Mouse (Mus musculus): Measurements from ENCODE around the gene Trpv2.

DNA sequence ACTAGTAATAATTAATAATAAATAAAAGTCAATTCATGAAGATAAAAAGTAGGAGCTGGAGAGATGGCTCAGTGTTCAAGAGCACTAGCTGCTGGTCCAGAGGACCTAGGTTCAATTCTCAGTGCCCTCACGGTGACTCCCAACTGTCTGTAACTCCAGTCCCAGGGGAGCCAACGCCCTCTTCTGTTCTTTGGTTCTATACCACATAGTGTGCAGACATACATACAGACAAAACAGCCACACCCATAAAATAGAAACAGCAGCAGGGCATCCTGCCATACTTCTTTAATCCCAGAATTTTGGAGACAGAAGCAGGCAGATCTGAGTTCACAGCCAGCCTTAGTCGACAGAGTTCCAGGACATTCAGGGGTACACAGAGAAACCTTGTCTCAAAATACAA is 30.3 kb upstream of the Trpv2 start:
- TF ChIP-seq CTCF (IDR thresholded peaks at IDR 0.05 in 2 of 3, conservative IDR thresholded peaks at IDR 0.05 in 1 of 3; ENCODE audit: control insufficient read depth in 1 of 3, insufficient read depth in 1 of 3, low read depth in 2 of 3, low read length in 3 of 3, poor library complexity in 1 of 3, severe bottlenecking in 1 of 3) (no peak; a peak in 1 of 6 replicates), MAX (IDR thresholded peaks at IDR 0.05; ENCODE audit: low read length) (no peak)

Measured in MEL (cell line).